Mouse (Mus musculus) spleen, adult 2 months (tissue): ENCODE results near the gene Gsg1. TPM values are rescaled to one million over a fixed set of nuclear protein-coding genes. Genes with fewer than 3 reads are reported as not detected.

ENCODE experiments used
- DNase-seq, 2 experiments: peaks; one replicate each; pipeline versions ENCODE4 v3.0.0 to v3.0.0-alpha.2; 2012 to 2021; ENCODE audit warnings: low spot score in 2 of 2, low read depth in 1 of 2
- H3K27ac ChIP-seq: fragments of 200-500 bp; 2 replicates; pipeline ENCODE4 v1.5.1; 2012; ENCODE audit warnings: low read length, inconsistent platforms; ENCODE audit not compliant: insufficient read depth
- H3K27me3 ChIP-seq: fragments of 200-500 bp; 2 replicates; pipeline ENCODE4 v1.6.1; 2012; ENCODE audit warnings: mild to moderate bottlenecking, moderate library complexity, low read length, inconsistent platforms; ENCODE audit not compliant: control insufficient read depth, insufficient read depth
- H3K36me3 ChIP-seq: fragments of 200-500 bp; 2 replicates; pipeline ENCODE4 v1.6.1; 2012; ENCODE audit warnings: mild to moderate bottlenecking, low read length, inconsistent platforms; ENCODE audit not compliant: control insufficient read depth, insufficient read depth
- H3K4me1 ChIP-seq: fragments of 200-500 bp; 2 replicates; pipeline ENCODE4 v1.6.1; 2011; ENCODE audit warnings: inconsistent platforms; ENCODE audit not compliant: control insufficient read depth, insufficient read depth, insufficient read length
- H3K4me3 ChIP-seq: fragments of 200-500 bp; 2 replicates; pipeline ENCODE4 v1.5.1; 2011; ENCODE audit warnings: mild to moderate bottlenecking, inconsistent platforms; ENCODE audit not compliant: insufficient read depth, insufficient read length; ENCODE audit errors: extremely low read depth
- CTCF ChIP-seq: fragments of 200-500 bp; IDR thresholded peaks from 2 replicates; pipeline ENCODE4 v1.5.1; 2011; ENCODE audit warnings: mild to moderate bottlenecking, inconsistent platforms; ENCODE audit not compliant: insufficient read depth, insufficient read length, insufficient replicate concordance; ENCODE audit errors: extremely low read depth
- POLR2A ChIP-seq: fragments of 200-500 bp; IDR thresholded peaks from 2 replicates; pipeline ENCODE4 v1.6.1; 2011; ENCODE audit warnings: low read depth, low read length, inconsistent platforms
- WGBS: fragments of 180-500 bp; shearing (Covaris S2); methylation state at CpG from one replicate; pipeline ENCODE4 v1.1.7; 2018; 5-methylcytosine and 5-hydroxymethylcytosine counted together
- polyA plus RNA-seq: library from polyadenylated mRNA; depleted of rRNA; stranded (reverse); fragments of >200 nt; gene quantifications from 2 replicates; pipeline ENCODE4 v1.2.3, GENCODE M21; 2012; rRNA removed

Gsg1 gene
- polyA plus RNA-seq, 1 experiment, result 0.83 TPM

DNA sequence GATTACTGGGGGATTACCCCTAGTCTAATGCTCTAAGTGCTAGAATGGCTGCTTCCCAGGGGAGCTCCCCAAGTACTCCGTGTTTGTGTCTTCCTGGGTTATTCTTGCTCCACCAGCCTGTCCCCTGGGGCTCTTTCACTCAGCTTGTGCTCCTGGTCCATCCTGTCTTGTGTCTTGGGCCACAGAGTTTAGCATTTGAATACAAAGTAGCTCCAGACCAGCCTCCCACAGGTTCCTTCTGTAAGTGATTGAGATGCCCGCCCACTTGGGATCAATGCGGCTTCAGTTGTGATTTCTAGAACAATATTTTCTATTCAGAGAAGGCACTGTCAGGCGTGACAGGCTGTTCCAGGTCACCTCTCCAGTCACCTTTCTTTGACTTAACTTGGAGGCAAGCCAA lies 60.4 kb downstream of the Gsg1 start:
- DNase-seq, result no peak
- Histone ChIP-seq H3K4me1 (peaks cover 6% of the 10 kb centered on the region), H3K36me3 (no peaks in the 10 kb centered on the region), H3K27me3 (no peaks in the 10 kb centered on the region), H3K4me3 (no peak overlapping the region), H3K27ac (no peak overlapping the region)
- 75% methylated on average over 4 of the region's 4 CpGs for WGBS
- TF ChIP-seq POLR2A (no peak), CTCF (no peak)

- no peak for TF ChIP-seq POLR2A
- no peak for TF ChIP-seq CTCF
- no peak overlapping the region for H3K4me3 ChIP-seq
- WGBS, result 87% methylated on average over 8 of the region's 8 CpGs
- H3K36me3 ChIP-seq, result no peaks in the 10 kb centered on the region
- DNase-seq, result no peak
- H3K4me1 ChIP-seq, result peaks cover 6% of the 10 kb centered on the region
- H3K27me3 ChIP-seq, result no peaks in the 10 kb centered on the region
- H3K27ac ChIP-seq, result no peak overlapping the region
Measured at GRCm38 (mm10) chr6:135192993-135193392, 61.2 kb downstream of the Gsg1 start.

DNA sequence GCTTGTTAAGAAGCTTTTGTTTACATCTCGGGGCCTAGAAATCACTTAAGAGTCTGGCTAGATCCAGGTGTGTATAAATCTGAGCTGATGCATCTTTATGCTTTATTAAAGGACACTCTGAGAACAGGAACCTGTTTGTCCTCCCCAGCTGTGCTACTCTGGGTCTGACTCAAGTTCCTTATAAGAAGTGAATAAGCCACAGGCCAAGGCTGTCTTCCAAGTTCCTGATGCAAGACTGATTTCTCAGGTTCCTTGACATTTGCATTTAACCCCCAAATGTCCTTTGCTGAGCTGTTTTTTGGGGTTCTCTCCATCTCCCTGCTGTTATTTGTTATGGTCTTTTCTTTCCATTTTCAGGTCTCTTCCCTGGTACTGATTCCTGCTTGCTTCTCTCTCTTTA lies 62.2 kb downstream of the Gsg1 start:
- TF ChIP-seq POLR2A (no peak), CTCF (no peak)
- H3K4me1 ChIP-seq, result no peaks in the 10 kb centered on the region
- H3K4me3 ChIP-seq, result no peak overlapping the region
- 79% methylated on average over 1 of the region's 1 CpGs for WGBS
- no peaks in the 10 kb centered on the region for H3K36me3 ChIP-seq
- no peaks in the 10 kb centered on the region for H3K27me3 ChIP-seq
- no peak for DNase-seq
- no peak overlapping the region for H3K27ac ChIP-seq

DNA sequence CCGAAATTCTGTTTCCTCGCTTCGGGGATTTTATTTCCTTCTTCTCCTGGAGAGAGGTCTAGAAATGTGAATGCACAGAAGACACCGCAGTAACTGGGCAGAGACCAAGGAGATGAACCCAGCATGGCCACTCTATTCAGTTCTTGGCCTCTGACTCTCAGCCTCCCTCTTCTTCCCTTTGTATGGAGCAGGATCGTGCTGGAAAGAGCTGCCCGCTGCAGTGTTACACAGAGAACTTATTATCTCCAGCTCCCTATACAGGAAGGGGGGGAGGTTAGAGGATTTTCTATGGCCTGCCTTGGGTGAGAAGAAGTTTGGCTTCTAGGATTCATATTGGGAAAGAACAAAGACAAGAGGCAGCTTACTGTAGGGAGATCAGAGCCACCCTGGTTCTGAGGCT lies 64.0 kb downstream of the Gsg1 start:
- DNase-seq, result no peak
- no peaks in the 10 kb centered on the region for H3K36me3 ChIP-seq
- no peak overlapping the region for H3K4me3 ChIP-seq
- no peak overlapping the region for H3K27ac ChIP-seq
- no peaks in the 10 kb centered on the region for H3K4me1 ChIP-seq
- TF ChIP-seq POLR2A, result no peak
- TF ChIP-seq CTCF, result no peak
- H3K27me3 ChIP-seq, result no peaks in the 10 kb centered on the region
- WGBS, result 87% methylated on average over 6 of the region's 6 CpGs

DNA sequence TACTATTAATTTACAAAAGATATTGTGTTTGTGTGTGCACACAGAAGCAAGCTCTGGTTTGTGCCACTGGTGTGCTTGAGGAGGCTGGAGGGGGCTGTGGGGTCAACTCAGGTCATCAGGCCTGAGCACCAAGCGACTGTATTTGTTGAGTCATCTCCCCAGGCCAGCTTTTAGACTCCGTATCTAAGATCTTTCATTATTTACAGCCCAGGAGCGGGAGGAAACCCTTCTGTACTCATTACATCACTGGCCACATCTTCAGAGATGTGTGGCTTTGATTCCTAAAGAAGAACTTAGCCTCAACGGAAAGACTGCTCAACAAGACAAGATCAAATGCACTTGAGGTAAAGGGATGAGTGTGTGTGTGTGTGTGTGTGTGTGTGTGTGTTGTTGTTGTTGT lies 65.5 kb downstream of the Gsg1 start:
- TF ChIP-seq CTCF (no peak), POLR2A (no peak)
- H3K27me3 ChIP-seq, result no peaks in the 10 kb centered on the region
- no peak overlapping the region for H3K4me3 ChIP-seq
- WGBS, result 27% methylated on average over 4 of the region's 4 CpGs
- no peak overlapping the region for H3K27ac ChIP-seq
- DNase-seq, result no peak
- H3K4me1 ChIP-seq, result no peaks in the 10 kb centered on the region
- no peaks in the 10 kb centered on the region for H3K36me3 ChIP-seq

Other genes with a start within 250 kb of the Gsg1 start
- 32.3 and 34.6 TPM in 2 replicates for gene Ddx47, start 242.7 kb downstream of the Gsg1 start, polyA plus RNA-seq
- gene Gprc5a, start 188.7 kb downstream of the Gsg1 start, polyA plus RNA-seq, result 0.21 TPM in 2 replicates
- 0.09 and 0.25 TPM in 2 replicates for gene Gprc5d, start 136.1 kb downstream of the Gsg1 start, polyA plus RNA-seq
- gene Fam234b, start 56.4 kb downstream of the Gsg1 start, polyA plus RNA-seq, result 13.5 and 16.3 TPM in 2 replicates
- 52.5 and 53.8 TPM in 2 replicates for gene Hebp1, start 56.3 kb downstream of the Gsg1 start, polyA plus RNA-seq
- gene Pbp2, start 56.1 kb upstream of the Gsg1 start, polyA plus RNA-seq, result not detected in 2 replicates
- 10.5 and 18.1 TPM in 2 replicates for gene Emp1, start 108.2 kb upstream of the Gsg1 start, polyA plus RNA-seq